Mouse (Mus musculus) ES-Bruce4 (cell line): ENCODE results near the gene Ext2.

ENCODE experiments used
- CTCF ChIP-seq: IDR thresholded peaks from one replicate; pipeline ENCODE4 v1.8.1; 2011; ENCODE audit warnings: low read depth, low read length
- POLR2A ChIP-seq: IDR thresholded peaks from one replicate; pipeline ENCODE4 v1.8.1; 2011; ENCODE audit warnings: low read length; ENCODE audit not compliant: insufficient read depth

DNA sequence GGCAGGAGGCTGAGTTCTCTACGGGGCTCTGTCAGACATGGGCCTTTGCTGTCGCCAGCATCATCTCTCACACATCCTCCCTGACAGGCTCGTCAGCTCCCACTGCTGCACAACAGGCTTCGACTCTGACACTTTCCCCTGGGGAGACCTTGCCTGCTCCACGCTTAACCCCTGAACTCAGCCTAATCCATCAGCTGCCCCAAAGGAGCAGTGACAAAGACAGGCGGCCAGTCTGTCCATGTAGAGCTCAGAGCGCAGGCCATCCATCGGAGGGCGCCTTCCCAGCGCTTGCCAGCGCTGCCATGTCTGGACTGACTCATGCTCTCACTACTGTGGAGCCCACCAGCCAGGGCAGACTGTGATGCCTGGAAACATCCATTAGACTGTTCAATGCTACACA, 92.8 kb downstream of the Ext2 start:
- TF ChIP-seq CTCF (no peak), POLR2A (no peak)
